Mouse (Mus musculus) central nervous system, embryonic 14 days (tissue): ENCODE measurements around the gene Gfpt1. TPM values are rescaled to one million over a fixed set of nuclear protein-coding genes. Genes with fewer than 3 reads are reported as not detected.

Source experiments
- polyA plus RNA-seq: library from polyadenylated mRNA; depleted of rRNA; stranded (reverse); fragments of >200 nt; gene quantifications from 2 replicates; pipeline ENCODE4 v1.2.3, GENCODE M21; 2012; rRNA removed

Gfpt1 gene
- polyA plus RNA-seq = 25.7 and 30.0 TPM in 2 replicates

DNA sequence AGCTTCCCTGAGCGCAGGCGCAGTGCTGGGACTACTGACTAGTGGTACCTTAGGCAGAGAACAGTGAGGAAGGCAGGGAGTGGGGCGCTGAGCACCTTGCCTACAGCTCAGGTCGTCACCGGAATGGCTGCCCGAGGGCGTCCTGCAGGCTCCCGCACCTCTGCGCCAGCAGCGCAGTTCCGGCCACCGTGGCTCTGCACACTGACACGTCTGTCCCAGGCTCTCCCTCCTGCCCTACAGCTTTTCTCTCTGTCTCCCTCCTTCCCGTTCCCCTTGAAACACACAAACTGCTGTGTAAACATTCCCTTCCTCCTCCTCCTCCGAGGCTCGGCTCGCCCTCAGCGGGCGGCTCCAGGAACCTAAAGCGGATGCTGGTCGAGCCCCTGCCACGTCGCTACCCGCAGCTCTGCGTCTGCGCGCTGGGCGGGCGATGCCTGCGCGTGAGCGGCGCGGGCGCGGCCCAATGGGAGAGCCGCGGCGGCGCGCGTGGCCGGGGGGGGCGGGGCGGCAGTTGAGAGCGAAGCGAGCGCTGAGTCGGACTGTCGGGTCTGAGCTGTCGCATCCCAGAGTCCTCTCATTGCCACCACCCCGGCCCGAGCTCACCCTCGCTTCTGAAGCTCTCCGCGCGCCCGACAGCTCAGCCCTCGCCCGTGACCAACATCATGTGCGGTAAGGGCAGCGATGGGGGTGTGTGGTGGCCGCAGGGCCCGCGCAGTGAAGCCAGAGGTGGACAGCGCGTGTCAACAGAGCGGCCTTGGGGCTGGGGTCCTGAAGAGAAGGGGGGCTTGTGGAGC lies at the start of gene Gfpt1:
TSS of gene Gfpt1 (plus strand) at position 510 of the 794 bp plus-strand sequence.

DNA sequence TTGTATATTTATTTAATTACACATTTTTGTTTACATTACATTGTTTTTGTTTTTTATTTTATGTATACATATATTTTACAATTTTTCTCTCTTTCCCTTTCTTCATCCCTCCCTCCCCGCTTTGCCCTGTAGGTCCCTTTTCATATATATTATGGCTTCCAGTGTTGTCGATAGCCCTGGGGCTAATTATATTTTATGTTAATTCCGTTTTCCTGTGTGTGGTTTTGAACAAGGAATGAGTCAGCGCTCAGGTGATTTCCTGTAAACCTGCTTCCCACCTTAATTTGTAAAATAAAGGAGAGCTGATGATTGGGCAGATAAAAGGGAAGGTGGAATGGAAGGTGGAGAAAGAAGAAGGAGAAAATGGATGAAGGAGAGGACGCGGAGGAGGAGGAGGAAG lies 33.8 kb upstream of the Gfpt1 start, which contains the start of gene Nfu1:
TSS of gene Nfu1 (plus strand) at position 350 of the 400 bp plus-strand sequence.

DNA sequence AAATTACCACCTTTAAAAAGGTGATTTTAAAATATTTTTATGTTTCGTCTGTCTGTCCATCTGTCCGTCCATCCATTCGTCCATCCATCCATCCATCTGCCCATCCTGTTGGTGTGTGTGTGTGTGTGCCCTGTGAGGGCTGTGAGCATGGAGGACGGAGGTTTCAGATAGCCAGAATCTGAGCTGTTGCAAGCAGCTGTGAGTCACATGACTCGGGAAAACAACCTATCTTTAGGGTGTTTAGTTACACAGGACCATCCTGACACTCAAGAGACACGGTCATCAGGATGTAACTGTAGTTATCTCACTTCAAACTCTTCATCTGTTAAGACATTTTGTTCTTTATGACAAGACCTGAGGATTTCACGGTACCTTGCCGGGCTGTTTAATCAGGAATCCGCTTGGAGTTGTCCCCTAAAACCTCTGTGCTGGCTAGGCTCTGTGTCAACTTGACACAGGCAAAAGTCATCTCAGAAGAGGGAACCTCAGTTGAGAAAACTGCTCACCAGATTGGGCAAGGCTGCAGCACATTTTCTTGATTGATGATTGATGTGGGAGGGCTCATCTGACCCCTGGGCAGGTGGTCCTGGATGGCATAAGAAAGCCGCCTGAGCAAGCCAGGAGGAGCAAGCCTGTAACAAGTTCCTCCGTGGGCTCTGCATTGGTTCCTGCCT lies 61.6 kb downstream of the Gfpt1 start, which contains the start of gene D6Ertd527e:
TSS of gene D6Ertd527e (plus strand) at position 624 of the 674 bp plus-strand sequence.

Other genes with a start within 250 kb of the Gfpt1 start
- 4.5 and 9.4 TPM in 2 replicates for gene Anxa4, start 249.3 kb upstream of the Gfpt1 start, polyA plus RNA-seq
- gene Aak1, start 193.3 kb upstream of the Gfpt1 start, polyA plus RNA-seq = 38.6 and 39.2 TPM in 2 replicates
- 173 and 178 TPM in 2 replicates for gene Nfu1, start 33.6 kb upstream of the Gfpt1 start, polyA plus RNA-seq
- 0.28 and 0.58 TPM in 2 replicates for gene D6Ertd527e, start 61.9 kb downstream of the Gfpt1 start, polyA plus RNA-seq